Mouse (Mus musculus) stomach, embryonic 16.5 days (tissue): Measurements from ENCODE around the gene Klf2. TPM values are rescaled to one million over a fixed set of nuclear protein-coding genes. Genes with fewer than 3 reads are reported as not detected.

Source experiments
- ATAC-seq: fragments of 200-750 bp; cut with Nextera tagmentation; 2 replicates; pipeline ENCODE4 v1.8.0; 2017; ENCODE audit warnings: moderate number of reproducible peaks, moderate TSS enrichment; ENCODE audit not compliant: insufficient read depth, low FRiP score
- H3K27ac ChIP-seq: fragments of 300-500 bp; sonication (generic); 2 replicates; pipeline ENCODE4 v1.5.1; 2014; ENCODE audit warnings: low read length
- H3K27me3 ChIP-seq: fragments of 300-500 bp; sonication (generic); 2 replicates; pipeline ENCODE4 v1.6.1; 2014; ENCODE audit warnings: low read length, control low read depth, mixed read lengths; ENCODE audit not compliant: control insufficient read depth, insufficient read depth
- H3K36me3 ChIP-seq: fragments of 300-500 bp; sonication (generic); 2 replicates; pipeline ENCODE4 v1.6.1; 2014; ENCODE audit warnings: low read length; ENCODE audit not compliant: control insufficient read depth, insufficient read depth
- H3K4me1 ChIP-seq: fragments of 300-500 bp; sonication (generic); 2 replicates; pipeline ENCODE4 v1.6.1; 2014; ENCODE audit warnings: low read length, control low read depth, mixed read lengths; ENCODE audit not compliant: control insufficient read depth, insufficient read depth
- H3K4me2 ChIP-seq: fragments of 300-500 bp; sonication (generic); 2 replicates; pipeline ENCODE4 v1.6.1; 2014; ENCODE audit warnings: low read depth, low read length, mixed read lengths
- H3K4me3 ChIP-seq: fragments of 300-500 bp; sonication (generic); replicated peaks from 2 replicates; pipeline ENCODE4 v1.5.1; 2014; ENCODE audit warnings: mild to moderate bottlenecking, low read length
- H3K9ac ChIP-seq: fragments of 300-500 bp; sonication (generic); 2 replicates; pipeline ENCODE4 v1.6.1; 2014; ENCODE audit warnings: low read length
- H3K9me3 ChIP-seq: fragments of 300-500 bp; sonication (generic); replicated peaks from 2 replicates; pipeline ENCODE4 v1.6.1; 2016; ENCODE audit warnings: low read length, control low read depth; ENCODE audit not compliant: control insufficient read depth
- WGBS: fragments of 180-500 bp; shearing (Covaris S2); extraction: QIAGEN DNeasy Blood & Tissue Kit; methylation state at CpG from one replicate; pipeline ENCODE4 v1.1.7; 2014; 5-methylcytosine and 5-hydroxymethylcytosine counted together
- polyA plus RNA-seq: library from polyadenylated mRNA; unstranded; fragments of >200 nt; fragmentation: Nextera tagmentation; extraction: Ambion mirVana; gene quantifications from 2 replicates; pipeline ENCODE4 v1.2.1, GENCODE M21; 2015

Gene Klf2
- polyA plus RNA-seq, 1 experiment from 2014 or later, result 3.8 TPM

GRCm38 (mm10) chr8:72365826-72366225 is 47.0 kb downstream of the Klf2 start:
- Histone ChIP-seq H3K4me3 (no peak overlapping the region), H3K36me3 (peaks cover 34% of the 10 kb centered on the region), H3K9ac (no peak overlapping the region), H3K4me2 (no peak overlapping the region), H3K27me3 (no peaks in the 10 kb centered on the region), H3K27ac (no peak overlapping the region), H3K4me1 (no peaks in the 10 kb centered on the region), H3K9me3 (no peaks in the 10 kb centered on the region)
- ATAC-seq, result peak; percentile 53
- WGBS, result 24% methylated on average over 3 of the region's 3 CpGs

GRCm38 (mm10) chr8:72366435-72366834 is 47.6 kb downstream of the Klf2 start:
- no peak overlapping the region for H3K27ac ChIP-seq
- no peak overlapping the region for H3K4me3 ChIP-seq
- peaks cover 38% of the 10 kb centered on the region for H3K36me3 ChIP-seq
- H3K27me3 ChIP-seq, result no peaks in the 10 kb centered on the region
- H3K9ac ChIP-seq, result no peak overlapping the region
- H3K9me3 ChIP-seq, result no peaks in the 10 kb centered on the region
- no peak for ATAC-seq
- WGBS, result 92% methylated on average over 2 of the region's 2 CpGs
- no peaks in the 10 kb centered on the region for H3K4me1 ChIP-seq
- H3K4me2 ChIP-seq, result no peak overlapping the region

Other genes with a start within 250 kb of the Klf2 start
- 0.03 TPM in 1 of 2 replicates, not detected in the other for gene Olfr373, start 235.9 kb upstream of the Klf2 start, polyA plus RNA-seq
- 0.06 TPM in 1 of 2 replicates, not detected in the other for gene Olfr374, start 212.0 kb upstream of the Klf2 start, polyA plus RNA-seq
- 617 and 647 TPM in 2 replicates for gene Tpm4, start 184.1 kb upstream of the Klf2 start, polyA plus RNA-seq
- 127 and 155 TPM in 2 replicates for gene Rab8a, start 157.8 kb upstream of the Klf2 start, polyA plus RNA-seq
- 1.4 and 2.0 TPM in 2 replicates for gene Hsh2d, start 129.4 kb upstream of the Klf2 start, polyA plus RNA-seq
- not detected in 2 replicates for gene Cib3, start 106.2 kb upstream of the Klf2 start, polyA plus RNA-seq
- gene Gm11034, start 105.4 kb upstream of the Klf2 start, polyA plus RNA-seq, result not detected in 2 replicates
- gene Fam32a, start 99.3 kb upstream of the Klf2 start, polyA plus RNA-seq, result 72.7 and 73.7 TPM in 2 replicates
- 90.3 and 97.1 TPM in 2 replicates for gene Ap1m1, start 79.0 kb upstream of the Klf2 start, polyA plus RNA-seq
- gene Gm10282, start 13.8 kb upstream of the Klf2 start, polyA plus RNA-seq, result 19.2 and 30.6 TPM in 2 replicates
- gene Eps15l1, start 102.4 kb downstream of the Klf2 start, polyA plus RNA-seq, result 52.6 and 54.2 TPM in 2 replicates
- 3.7 and 4.7 TPM in 2 replicates for gene Calr3, start 124.8 kb downstream of the Klf2 start, polyA plus RNA-seq
- 13.5 and 13.7 TPM in 2 replicates for gene 1700030K09Rik, start 124.8 kb downstream of the Klf2 start, polyA plus RNA-seq
- 45.6 and 49.4 TPM in 2 replicates for gene Cherp, start 156.2 kb downstream of the Klf2 start, polyA plus RNA-seq
- 6.6 and 6.8 TPM in 2 replicates for gene Slc35e1, start 173.6 kb downstream of the Klf2 start, polyA plus RNA-seq
- 13.2 and 14.7 TPM in 2 replicates for gene Med26, start 229.2 kb downstream of the Klf2 start, polyA plus RNA-seq